In genomic region chr17:71002744-71003094, GRCm38 (mm10) we compare ENCODE assay signal across 8 mouse cellular contexts. TPM values are rescaled to one million over a fixed set of nuclear protein-coding genes. Genes with fewer than 3 reads are reported as not detected.
DNase-seq lines count a peak whose midpoint lies in the region; ATAC-seq lines count a peak whose summit lies in the region.

Gene Myl12a (minus strand): TSS chr17:71002878.

- H3K36me3 ChIP-seq in heart, embryonic 10.5 days = no peaks in the 10 kb centered on the region
- H3K36me3 ChIP-seq in midbrain, embryonic 16.5 days (ENCODE audit: control insufficient read depth, insufficient read depth, low read length) = no peaks in the 10 kb centered on the region

- peak within 1 kb of the TSS; percentile 73 for H3K9ac ChIP-seq in midbrain, embryonic 16.5 days (ENCODE audit: low read depth, low read length)

- DNase-seq in left cerebral cortex, adult 18-20 months (ENCODE audit: low spot score in 2 of 2) = no peak
- DNase-seq in left cerebral cortex, adult 11 months (ENCODE audit: low spot score) = no peak
- DNase-seq in heart, embryonic 10.5 days (ENCODE audit: low spot score) = no peak
- no peak for DNase-seq in layer of hippocampus, postnatal 36 days
- DNase-seq in thymus, postnatal 10 days (ENCODE audit: low spot score in 2 of 2) = no peak
- no peak for DNase-seq in kidney, postnatal 10 days

- peak within 1 kb of the TSS; percentile 100 for H3K27ac ChIP-seq in heart, embryonic 10.5 days
- peak within 1 kb of the TSS; percentile 91 for H3K27ac ChIP-seq in midbrain, embryonic 16.5 days (ENCODE audit: low read length)

- peak; percentile 10 for ATAC-seq in common myeloid progenitor, adult 5-6 weeks (replicated peaks; ENCODE audit: low read depth, poor library complexity, severe bottlenecking)
- ATAC-seq in midbrain, embryonic 16.5 days = peak; percentile 64; the same call in 1 of the 2 replicates

- H3K4me3 ChIP-seq in heart, embryonic 10.5 days = peak within 1 kb of the TSS; percentile 93
- peak within 1 kb of the TSS; percentile 90 for H3K4me3 ChIP-seq in midbrain, embryonic 16.5 days (ENCODE audit: low read depth, low read length)

- peaks cover 36% of the 10 kb centered on the region for H3K4me1 ChIP-seq in heart, embryonic 10.5 days
- peaks cover 8% of the 10 kb centered on the region for H3K4me1 ChIP-seq in midbrain, embryonic 16.5 days (ENCODE audit: control insufficient read depth, insufficient read depth, low read length)

- no peaks in the 10 kb centered on the region for H3K27me3 ChIP-seq in heart, embryonic 10.5 days (ENCODE audit: insufficient read depth, poor library complexity, severe bottlenecking)
- H3K27me3 ChIP-seq in midbrain, embryonic 16.5 days (ENCODE audit: control insufficient read depth, insufficient read depth, low read depth, low read length) = no peaks in the 10 kb centered on the region

- H3K4me2 ChIP-seq in midbrain, embryonic 16.5 days (ENCODE audit: low read length) = peak within 1 kb of the TSS; percentile 86

- no peaks in the 10 kb centered on the region for H3K9me3 ChIP-seq in heart, embryonic 10.5 days
- no peaks in the 10 kb centered on the region for H3K9me3 ChIP-seq in midbrain, embryonic 16.5 days (replicated peaks; ENCODE audit: control insufficient read depth, low read length, poor library complexity, severe bottlenecking)

- WGBS in heart, embryonic 10.5 days = 9% methylated on average over 14 of the region's 14 CpGs
- 6% methylated on average over 14 of the region's 14 CpGs for WGBS in midbrain, embryonic 16.5 days

RNA-seq across cellular contexts. Expression of gene Myl12a, which starts in this region (rescaled TPM):
- 10 to 100 TPM; 35.3 to 37.9 TPM for total RNA-seq in left cerebral cortex, adult 18-20 months (2021)
- total RNA-seq in common myeloid progenitor, adult 5-6 weeks (2017) = 111 and 131 TPM in 2 replicates
- polyA plus RNA-seq in heart, embryonic 10.5 days (2016; fragmentation: Nextera tagmentation; extraction: Ambion mirVana) = 742 and 776 TPM in 2 replicates
- 10 to 100 TPM; 38.0 to 48.0 TPM for total RNA-seq in layer of hippocampus, postnatal 36 days (2021)
- polyA plus RNA-seq in midbrain, embryonic 16.5 days (2015; fragmentation: Nextera tagmentation; extraction: Ambion mirVana) = 82.2 and 92.0 TPM in 2 replicates
